Mouse (Mus musculus): Measurements from ENCODE around the gene Furin.
A peak's percentile ranks its signal among the peaks of the same experiment; 100 is the strongest.
"Not testable (repeated sequence)": the region's sequence is repeated elsewhere in the genome, so short reads cannot be mapped to it uniquely, and the experiment has no call there.

The Furin gene

GRCm38 (mm10) chr7:80400571-80400970 is 4.7 kb downstream of the Furin start:
- DNase-seq, result no peak

- DNase-seq, result no peak
Observed at GRCm38 (mm10) chr7:80400099-80400498, 5.1 kb downstream of the Furin start.

DNA sequence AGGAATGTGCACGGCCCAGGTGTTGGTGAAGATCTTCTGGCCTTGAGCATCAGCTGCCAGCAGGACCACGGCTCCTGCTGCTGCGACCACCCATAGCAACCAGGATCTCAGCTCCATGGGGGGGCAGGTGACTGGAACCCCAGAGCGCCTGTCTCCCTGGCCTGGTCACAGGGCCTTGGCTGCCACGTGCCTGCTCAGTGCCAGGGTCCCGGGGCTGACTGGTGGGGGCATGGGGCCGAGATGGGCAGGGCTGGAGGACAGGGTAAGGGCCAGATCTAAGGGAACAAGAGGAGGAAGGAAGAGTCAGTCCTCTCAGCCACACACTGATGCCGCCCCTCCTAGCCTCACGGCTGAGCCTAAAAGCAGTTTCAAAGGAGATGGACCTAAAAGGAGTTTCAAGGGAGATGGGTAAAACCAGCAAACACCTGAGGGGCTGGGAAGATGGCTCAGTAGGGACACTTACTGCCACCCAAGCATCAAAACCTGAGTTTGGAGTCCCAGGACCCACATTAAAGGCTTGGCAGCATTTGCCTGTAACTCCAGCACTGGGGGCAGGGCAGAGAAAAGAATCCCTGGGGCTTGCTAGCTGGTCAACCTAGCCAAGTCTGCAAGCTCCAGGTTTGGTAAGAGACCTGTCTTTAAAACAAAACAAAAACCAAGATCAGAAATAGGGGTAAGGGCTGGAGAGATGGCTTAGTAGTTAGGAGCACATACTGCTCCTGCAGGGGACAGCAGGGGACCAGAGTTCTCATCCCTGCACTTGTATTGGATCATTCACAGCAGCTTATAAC is 6.4 kb downstream of the Furin start:
- DNase-seq, result no peak

DNA sequence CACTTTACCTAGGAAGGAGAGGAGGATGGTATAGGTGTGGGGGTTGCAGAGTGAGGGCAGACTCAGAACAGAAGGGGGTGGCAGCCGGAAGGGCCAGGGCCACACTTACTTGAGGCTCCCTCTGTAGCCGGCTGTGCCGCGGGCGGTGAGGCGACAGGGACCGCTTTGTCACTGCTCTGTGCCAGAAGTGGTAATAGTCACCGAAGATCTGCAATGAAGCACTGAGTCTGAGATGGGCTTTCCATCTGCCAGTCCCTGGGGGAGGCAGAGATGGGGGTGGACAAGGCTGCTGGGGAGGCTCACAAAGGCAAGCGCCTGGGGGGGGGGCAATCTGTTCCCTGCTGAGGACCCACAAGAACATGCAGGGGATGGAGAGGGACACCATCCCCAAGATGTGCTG is 7.2 kb downstream of the Furin start:
- no peak for DNase-seq

DNA sequence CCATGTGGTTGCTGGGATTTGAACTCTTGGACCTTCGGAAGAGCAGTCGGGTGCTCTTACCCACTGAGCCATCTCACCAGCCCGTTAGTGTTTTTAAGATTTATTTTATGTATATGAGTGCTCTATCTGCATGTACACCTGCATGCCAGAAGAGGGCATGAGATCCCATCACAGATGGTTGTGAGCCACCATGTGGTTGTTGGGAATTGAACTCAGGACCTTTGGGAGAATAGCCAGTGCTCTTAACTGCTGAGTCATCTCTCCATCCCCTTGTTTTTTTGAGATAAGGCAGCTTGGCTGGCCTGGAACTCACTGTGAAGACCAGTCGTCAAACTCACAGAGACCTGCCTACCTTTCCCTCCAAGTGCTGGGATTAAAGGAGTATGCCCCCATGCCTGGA is 8.8 kb downstream of the Furin start:
- DNase-seq, result not testable (repeated sequence)

- DNase-seq, result no peak
Observed at GRCm38 (mm10) chr7:80394600-80394999, 10.6 kb downstream of the Furin start.

DNA sequence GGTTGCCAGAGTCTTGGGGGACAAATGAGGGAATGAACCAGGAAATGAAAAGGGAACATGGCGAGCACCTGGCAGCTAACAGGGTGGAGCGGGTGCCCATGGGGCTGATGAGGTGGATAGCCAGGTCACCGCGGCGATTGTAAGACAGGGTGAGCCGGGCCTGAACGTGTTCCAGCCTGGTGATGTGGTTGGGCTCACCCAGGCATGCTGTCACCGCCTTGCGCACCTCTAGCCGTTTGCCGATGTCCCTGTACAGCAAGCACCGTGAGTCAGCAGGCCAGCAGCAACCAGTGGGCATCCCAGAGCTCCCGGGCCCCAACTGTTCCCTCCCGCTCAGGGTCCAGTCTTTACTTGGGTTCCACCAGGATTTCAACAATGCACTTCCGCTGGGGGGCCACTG is 13.1 kb downstream of the Furin start:
- DNase-seq, result no peak

- no peak for DNase-seq
Observed at GRCm38 (mm10) chr7:80387633-80388543, 17.3 kb downstream of the Furin start, which contains the start of gene Fes. Gene Fes, minus strand, starts transcription at chr7:80387946.

GRCm38 (mm10) chr7:80387033-80387632 is 18.1 kb downstream of the Furin start:
- DNase-seq, result no peak

- peak; percentile 90 for DNase-seq
Observed at GRCm38 (mm10) chr7:80386235-80386930, 18.9 kb downstream of the Furin start.

GRCm38 (mm10) chr7:80382919-80383318 is 22.3 kb downstream of the Furin start:
- no peak for DNase-seq

GRCm38 (mm10) chr7:80379531-80379930 is 25.7 kb downstream of the Furin start:
- peak; percentile 67 for DNase-seq

DNA sequence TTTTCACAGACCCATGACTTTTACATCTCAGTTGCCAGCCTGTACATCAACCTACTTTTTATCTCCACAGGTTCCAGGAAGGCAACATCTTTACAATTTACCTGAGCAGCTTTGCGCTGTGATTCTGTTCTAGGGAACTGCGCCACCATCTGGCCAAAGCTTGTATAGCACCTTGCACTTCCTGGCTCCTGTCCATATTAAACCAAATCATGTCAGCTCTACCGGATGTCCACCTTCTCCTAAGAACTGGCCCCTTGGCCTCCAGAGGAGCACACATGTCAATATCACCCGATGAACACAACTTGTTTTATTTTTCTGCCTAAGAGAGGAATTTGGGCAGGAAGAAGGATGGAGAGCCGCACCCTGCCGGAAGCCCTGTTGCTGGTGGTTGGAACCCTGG is 27.8 kb downstream of the Furin start:
- peak; percentile 71 for DNase-seq

DNA sequence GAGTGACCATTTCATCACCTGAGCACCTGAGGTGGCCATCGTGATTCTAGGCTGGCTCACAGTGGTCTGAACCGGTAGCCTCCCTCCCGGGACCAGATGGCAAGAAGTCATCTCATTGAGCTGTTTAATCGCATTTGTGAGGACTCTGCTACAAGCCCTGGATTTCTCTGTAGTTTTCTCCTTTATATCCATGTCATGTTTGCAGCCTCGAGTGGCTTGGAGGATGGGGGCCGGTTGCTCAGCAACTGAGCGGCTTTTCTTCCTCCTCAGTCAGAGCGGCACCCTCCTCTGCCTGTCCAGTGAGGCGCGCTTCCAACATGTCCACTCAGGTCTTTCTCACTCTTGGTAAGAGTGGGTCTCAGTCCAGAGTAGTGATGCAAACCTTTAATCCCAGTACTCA is 29.0 kb downstream of the Furin start:
- DNase-seq, result no peak

- peak; percentile 30 for DNase-seq
Observed at GRCm38 (mm10) chr7:80375376-80376039, 29.7 kb downstream of the Furin start.

- DNase-seq, result no peak
Observed at GRCm38 (mm10) chr7:80374733-80375132, 30.5 kb downstream of the Furin start.

DNA sequence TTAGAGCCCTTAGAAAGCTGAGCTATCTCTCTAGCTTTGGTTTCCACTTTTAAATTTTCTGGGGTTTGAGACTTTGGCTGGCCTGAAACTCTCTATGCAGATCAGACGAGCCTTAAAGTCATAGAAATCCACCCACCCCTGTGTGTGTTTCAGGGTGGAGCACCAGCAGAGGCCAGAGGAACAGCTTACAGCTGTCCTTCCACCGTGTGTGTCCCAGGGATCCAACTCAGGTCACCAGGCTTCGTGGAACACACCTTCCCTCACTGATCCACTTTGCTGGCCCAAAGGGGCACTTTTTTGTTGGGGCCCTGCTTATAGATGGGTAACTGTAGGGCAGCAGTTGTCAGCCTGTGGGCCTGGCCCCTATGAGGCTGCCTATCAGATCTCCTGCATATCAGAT is 31.0 kb downstream of the Furin start:
- no peak for DNase-seq

GRCm38 (mm10) chr7:80373850-80374249 is 31.4 kb downstream of the Furin start:
- DNase-seq, result peak; percentile 47

- no peak for DNase-seq
Observed at GRCm38 (mm10) chr7:80373352-80373751, 31.9 kb downstream of the Furin start.

GRCm38 (mm10) chr7:80372667-80373066 is 32.6 kb downstream of the Furin start:
- DNase-seq, result peak; percentile 50

DNA sequence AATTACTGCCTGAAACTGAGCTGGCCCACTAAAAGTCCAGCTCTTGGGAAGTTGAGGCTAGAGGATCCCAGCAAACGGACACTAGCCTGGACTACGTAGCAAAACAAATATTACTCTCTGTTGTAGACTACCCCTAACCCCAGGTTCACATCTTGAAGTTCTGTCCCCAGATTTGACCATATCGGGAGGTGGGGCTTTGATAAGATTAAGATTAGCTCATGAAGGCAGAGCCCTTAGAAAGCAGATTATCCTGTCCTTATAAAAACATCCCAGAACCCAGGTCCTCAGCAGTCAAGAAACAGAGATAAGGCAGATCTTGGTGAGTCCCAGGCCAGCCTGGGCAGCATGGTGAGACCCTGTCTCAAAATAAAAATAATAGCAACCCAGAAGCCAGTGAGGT is 33.1 kb downstream of the Furin start:
- no peak for DNase-seq

- peak; percentile 92 for DNase-seq
Observed at GRCm38 (mm10) chr7:80371041-80371751, 34.0 kb downstream of the Furin start, which contains the start of gene Man2a2. Gene Man2a2, minus strand, starts transcription at chr7:80371375.

All from thymus, postnatal 14 days (tissue).